Mouse (Mus musculus): ENCODE measurements around the gene Olfr1046. TPM values are rescaled to one million over a fixed set of nuclear protein-coding genes. Genes with fewer than 3 reads are reported as not detected.

Gene Olfr1046
- polyA plus RNA-seq (2014; fragmentation: Illumina TruSeq; extraction: RNeasy Lipid Tissue Mini Kit (QIAGEN cat#74804); ENCODE audit: low read depth, low replicate concordance), result not detected

GRCm38 (mm10) chr2:86219214-86219613 is at the start of gene Olfr1046:
Gene Olfr1046, minus strand, starts transcription at chr2:86219314.

DNA sequence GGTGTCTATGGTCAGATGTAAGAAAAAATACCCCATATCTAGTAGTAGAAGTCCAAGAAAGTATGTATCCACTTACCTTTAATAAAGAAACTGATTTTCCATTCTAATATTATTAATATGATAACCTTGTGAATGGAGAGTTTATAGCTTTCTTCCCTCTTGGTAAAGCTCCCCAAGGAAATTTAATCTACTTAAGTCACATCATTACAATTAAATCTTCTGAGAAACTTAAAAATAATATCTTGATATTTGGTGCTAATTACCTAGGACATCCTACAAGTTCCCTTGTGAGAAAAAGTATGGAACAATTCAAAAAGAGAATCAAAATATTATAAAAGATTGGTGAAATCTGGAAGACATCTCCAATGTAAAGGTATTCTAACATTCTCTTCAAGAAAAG is 39.1 kb upstream of the Olfr1046 start, which contains the start of gene Olfr1049:
Gene Olfr1049 (minus strand): TSS at position 101 of the 400 bp plus-strand sequence.

GRCm38 (mm10) chr2:86240189-86240588 is 21.1 kb upstream of the Olfr1046 start, which contains the start of gene Olfr1048:
Gene Olfr1048, minus strand, starts transcription at chr2:86240289.

DNA sequence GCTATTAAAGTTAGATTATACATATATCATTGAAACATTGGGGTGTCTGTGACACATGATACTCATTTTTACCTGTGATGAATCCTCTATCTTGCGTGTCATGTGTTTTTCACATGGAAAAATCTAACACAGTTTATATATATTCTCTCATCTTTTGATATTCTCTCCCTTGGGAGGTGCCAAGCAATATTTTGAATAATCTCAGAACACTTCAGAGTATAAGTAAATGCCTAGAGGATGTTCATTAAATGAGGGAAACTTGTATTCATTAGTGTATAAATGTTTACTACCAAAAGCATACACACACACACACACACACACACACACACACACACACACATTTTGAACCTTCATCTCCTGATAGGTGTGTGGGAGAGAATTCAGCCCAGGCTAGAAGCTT is 12.2 kb upstream of the Olfr1046 start, which contains the start of gene Olfr1047:
Gene Olfr1047 (minus strand): TSS at position 101 of the 400 bp plus-strand sequence.

DNA sequence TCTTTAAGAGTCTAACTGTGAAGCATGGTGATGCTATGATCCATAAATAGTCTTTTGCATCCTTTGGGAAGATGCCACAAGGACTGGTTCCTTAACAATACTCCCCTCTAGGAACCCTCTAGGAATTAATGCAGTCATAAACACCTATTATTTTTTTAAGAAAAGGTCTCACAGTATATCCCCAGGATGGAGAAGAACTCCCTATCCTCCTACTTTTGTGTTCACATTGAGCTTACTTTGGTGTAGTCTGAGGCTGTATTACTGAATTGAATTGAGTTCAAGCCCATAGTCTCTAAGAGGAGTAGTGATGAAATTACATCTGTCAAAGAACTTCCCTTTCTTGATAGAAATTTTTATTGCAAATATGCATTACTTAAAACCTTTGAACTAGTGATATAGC is 16.2 kb downstream of the Olfr1046 start, which contains the start of gene Olfr1045:
Gene Olfr1045 (minus strand): TSS at position 101 of the 400 bp plus-strand sequence.

DNA sequence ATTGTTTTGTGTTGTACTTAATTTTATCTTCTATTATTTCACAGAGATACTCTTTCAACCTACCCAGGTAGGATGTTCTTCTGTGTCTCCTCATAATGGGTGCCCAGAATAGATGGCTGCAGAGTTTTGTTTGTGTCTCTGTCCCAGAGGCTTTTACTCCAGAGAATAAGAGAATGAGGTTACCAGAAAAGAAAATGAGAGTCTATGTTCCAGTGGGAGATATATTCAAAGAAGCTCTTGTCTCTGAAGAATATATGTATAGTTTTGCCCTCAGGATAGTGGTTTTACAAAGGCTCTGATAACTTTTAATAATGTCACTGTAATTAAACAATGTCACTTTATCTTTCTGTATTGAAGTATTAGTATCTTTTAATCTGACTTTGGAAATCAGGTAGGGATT is 33.5 kb downstream of the Olfr1046 start, which contains the start of gene Olfr52:
Gene Olfr52 (minus strand): TSS at position 101 of the 400 bp plus-strand sequence.

DNA sequence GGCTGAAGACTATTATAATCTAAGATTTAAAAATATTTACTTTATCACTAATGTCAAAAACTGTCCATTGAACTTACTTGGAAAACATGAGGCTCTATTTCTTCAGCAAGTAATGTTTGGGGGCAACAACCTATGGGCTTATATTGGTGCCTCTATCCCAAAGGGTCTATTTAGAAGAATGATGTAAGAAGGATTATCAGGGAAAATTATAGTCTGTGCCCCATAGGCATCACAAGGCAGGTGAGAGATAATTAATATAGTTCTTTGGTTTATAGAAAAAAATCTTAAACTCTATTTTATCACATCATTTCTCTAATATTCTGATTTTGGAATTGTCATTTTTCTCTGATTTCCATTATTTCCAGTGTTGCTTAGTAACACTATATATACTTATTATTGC is 41.4 kb downstream of the Olfr1046 start, which contains the start of gene Olfr1044:
Gene Olfr1044 (minus strand): TSS at position 101 of the 400 bp plus-strand sequence.

GRCm38 (mm10) chr2:86167422-86167821 is 51.7 kb downstream of the Olfr1046 start, which contains the start of gene Olfr1043:
Gene Olfr1043, minus strand, starts transcription at chr2:86167522.

Other genes starting within 250 kb of the Olfr1046 start
- 0.13 TPM for gene Olfr1029, start 245.4 kb downstream of the Olfr1046 start, polyA plus RNA-seq (2014; fragmentation: Illumina TruSeq; extraction: RNeasy Lipid Tissue Mini Kit (QIAGEN cat#74804); ENCODE audit: low read depth, low replicate concordance)
- gene Olfr1030, start 240.0 kb downstream of the Olfr1046 start, polyA plus RNA-seq (2014; fragmentation: Illumina TruSeq; extraction: RNeasy Lipid Tissue Mini Kit (QIAGEN cat#74804); ENCODE audit: low read depth, low replicate concordance), result not detected
- not detected for gene Olfr1031, start 229.0 kb downstream of the Olfr1046 start, polyA plus RNA-seq (2014; fragmentation: Illumina TruSeq; extraction: RNeasy Lipid Tissue Mini Kit (QIAGEN cat#74804); ENCODE audit: low read depth, low replicate concordance)
- gene Olfr1032, start 213.8 kb downstream of the Olfr1046 start, polyA plus RNA-seq (2014; fragmentation: Illumina TruSeq; extraction: RNeasy Lipid Tissue Mini Kit (QIAGEN cat#74804); ENCODE audit: low read depth, low replicate concordance), result not detected
- gene Olfr1033, start 198.7 kb downstream of the Olfr1046 start, polyA plus RNA-seq (2014; fragmentation: Illumina TruSeq; extraction: RNeasy Lipid Tissue Mini Kit (QIAGEN cat#74804); ENCODE audit: low read depth, low replicate concordance), result 14.7 TPM
- gene Olfr1034, start 173.5 kb downstream of the Olfr1046 start, polyA plus RNA-seq (2014; fragmentation: Illumina TruSeq; extraction: RNeasy Lipid Tissue Mini Kit (QIAGEN cat#74804); ENCODE audit: low read depth, low replicate concordance), result 5.8 TPM
- not detected for gene Olfr1036, start 145.3 kb downstream of the Olfr1046 start, polyA plus RNA-seq (2014; fragmentation: Illumina TruSeq; extraction: RNeasy Lipid Tissue Mini Kit (QIAGEN cat#74804); ENCODE audit: low read depth, low replicate concordance)
- not detected for gene Olfr1037, start 131.9 kb downstream of the Olfr1046 start, polyA plus RNA-seq (2014; fragmentation: Illumina TruSeq; extraction: RNeasy Lipid Tissue Mini Kit (QIAGEN cat#74804); ENCODE audit: low read depth, low replicate concordance)
- gene Olfr1039, start 83.4 kb downstream of the Olfr1046 start, polyA plus RNA-seq (2014; fragmentation: Illumina TruSeq; extraction: RNeasy Lipid Tissue Mini Kit (QIAGEN cat#74804); ENCODE audit: low read depth, low replicate concordance), result not detected
- gene Olfr1040, start 72.6 kb downstream of the Olfr1046 start, polyA plus RNA-seq (2014; fragmentation: Illumina TruSeq; extraction: RNeasy Lipid Tissue Mini Kit (QIAGEN cat#74804); ENCODE audit: low read depth, low replicate concordance), result not detected
- gene Olfr1042, start 57.5 kb downstream of the Olfr1046 start, polyA plus RNA-seq (2014; fragmentation: Illumina TruSeq; extraction: RNeasy Lipid Tissue Mini Kit (QIAGEN cat#74804); ENCODE audit: low read depth, low replicate concordance), result not detected
- not detected for gene Olfr1043, start 51.8 kb downstream of the Olfr1046 start, polyA plus RNA-seq (2014; fragmentation: Illumina TruSeq; extraction: RNeasy Lipid Tissue Mini Kit (QIAGEN cat#74804); ENCODE audit: low read depth, low replicate concordance)
- not detected for gene Olfr1044, start 41.5 kb downstream of the Olfr1046 start, polyA plus RNA-seq (2014; fragmentation: Illumina TruSeq; extraction: RNeasy Lipid Tissue Mini Kit (QIAGEN cat#74804); ENCODE audit: low read depth, low replicate concordance)
- gene Olfr52, start 33.6 kb downstream of the Olfr1046 start, polyA plus RNA-seq (2014; fragmentation: Illumina TruSeq; extraction: RNeasy Lipid Tissue Mini Kit (QIAGEN cat#74804); ENCODE audit: low read depth, low replicate concordance), result not detected
- not detected for gene Olfr1045, start 16.3 kb downstream of the Olfr1046 start, polyA plus RNA-seq (2014; fragmentation: Illumina TruSeq; extraction: RNeasy Lipid Tissue Mini Kit (QIAGEN cat#74804); ENCODE audit: low read depth, low replicate concordance)
- not detected for gene Olfr1047, start 12.1 kb upstream of the Olfr1046 start, polyA plus RNA-seq (2014; fragmentation: Illumina TruSeq; extraction: RNeasy Lipid Tissue Mini Kit (QIAGEN cat#74804); ENCODE audit: low read depth, low replicate concordance)
- not detected for gene Olfr1048, start 21.0 kb upstream of the Olfr1046 start, polyA plus RNA-seq (2014; fragmentation: Illumina TruSeq; extraction: RNeasy Lipid Tissue Mini Kit (QIAGEN cat#74804); ENCODE audit: low read depth, low replicate concordance)
- gene Olfr1049, start 39.0 kb upstream of the Olfr1046 start, polyA plus RNA-seq (2014; fragmentation: Illumina TruSeq; extraction: RNeasy Lipid Tissue Mini Kit (QIAGEN cat#74804); ENCODE audit: low read depth, low replicate concordance), result not detected
- not detected for gene Olfr1051, start 59.8 kb upstream of the Olfr1046 start, polyA plus RNA-seq (2014; fragmentation: Illumina TruSeq; extraction: RNeasy Lipid Tissue Mini Kit (QIAGEN cat#74804); ENCODE audit: low read depth, low replicate concordance)
- not detected for gene Olfr1052, start 73.1 kb upstream of the Olfr1046 start, polyA plus RNA-seq (2014; fragmentation: Illumina TruSeq; extraction: RNeasy Lipid Tissue Mini Kit (QIAGEN cat#74804); ENCODE audit: low read depth, low replicate concordance)
- gene Olfr1053, start 96.0 kb upstream of the Olfr1046 start, polyA plus RNA-seq (2014; fragmentation: Illumina TruSeq; extraction: RNeasy Lipid Tissue Mini Kit (QIAGEN cat#74804); ENCODE audit: low read depth, low replicate concordance), result not detected
- gene Olfr1054, start 116.1 kb upstream of the Olfr1046 start, polyA plus RNA-seq (2014; fragmentation: Illumina TruSeq; extraction: RNeasy Lipid Tissue Mini Kit (QIAGEN cat#74804); ENCODE audit: low read depth, low replicate concordance), result not detected
- not detected for gene Olfr1055, start 131.0 kb upstream of the Olfr1046 start, polyA plus RNA-seq (2014; fragmentation: Illumina TruSeq; extraction: RNeasy Lipid Tissue Mini Kit (QIAGEN cat#74804); ENCODE audit: low read depth, low replicate concordance)
- not detected for gene Olfr1056, start 143.2 kb upstream of the Olfr1046 start, polyA plus RNA-seq (2014; fragmentation: Illumina TruSeq; extraction: RNeasy Lipid Tissue Mini Kit (QIAGEN cat#74804); ENCODE audit: low read depth, low replicate concordance)
- not detected for gene Olfr1057, start 159.1 kb upstream of the Olfr1046 start, polyA plus RNA-seq (2014; fragmentation: Illumina TruSeq; extraction: RNeasy Lipid Tissue Mini Kit (QIAGEN cat#74804); ENCODE audit: low read depth, low replicate concordance)
- gene Olfr1058, start 169.2 kb upstream of the Olfr1046 start, polyA plus RNA-seq (2014; fragmentation: Illumina TruSeq; extraction: RNeasy Lipid Tissue Mini Kit (QIAGEN cat#74804); ENCODE audit: low read depth, low replicate concordance), result not detected
- not detected for gene Olfr1061, start 194.7 kb upstream of the Olfr1046 start, polyA plus RNA-seq (2014; fragmentation: Illumina TruSeq; extraction: RNeasy Lipid Tissue Mini Kit (QIAGEN cat#74804); ENCODE audit: low read depth, low replicate concordance)
- gene Olfr1062, start 207.4 kb upstream of the Olfr1046 start, polyA plus RNA-seq (2014; fragmentation: Illumina TruSeq; extraction: RNeasy Lipid Tissue Mini Kit (QIAGEN cat#74804); ENCODE audit: low read depth, low replicate concordance), result not detected
- not detected for gene Olfr1065, start 231.3 kb upstream of the Olfr1046 start, polyA plus RNA-seq (2014; fragmentation: Illumina TruSeq; extraction: RNeasy Lipid Tissue Mini Kit (QIAGEN cat#74804); ENCODE audit: low read depth, low replicate concordance)
- not detected for gene Olfr1066, start 237.0 kb upstream of the Olfr1046 start, polyA plus RNA-seq (2014; fragmentation: Illumina TruSeq; extraction: RNeasy Lipid Tissue Mini Kit (QIAGEN cat#74804); ENCODE audit: low read depth, low replicate concordance)

All from liver, adult 10 weeks (tissue).